Mouse (Mus musculus) spleen, adult 12 weeks (tissue): ENCODE results near the gene Actr2.
"Not testable (repeated sequence)": the region's sequence is repeated elsewhere in the genome, so short reads cannot be mapped to it uniquely, and the experiment has no call there.

Source experiments
- DNase-seq: peaks from one replicate; pipeline ENCODE4 v3.0.0; 2022; ENCODE audit warnings: low spot score

The Actr2 gene

DNA sequence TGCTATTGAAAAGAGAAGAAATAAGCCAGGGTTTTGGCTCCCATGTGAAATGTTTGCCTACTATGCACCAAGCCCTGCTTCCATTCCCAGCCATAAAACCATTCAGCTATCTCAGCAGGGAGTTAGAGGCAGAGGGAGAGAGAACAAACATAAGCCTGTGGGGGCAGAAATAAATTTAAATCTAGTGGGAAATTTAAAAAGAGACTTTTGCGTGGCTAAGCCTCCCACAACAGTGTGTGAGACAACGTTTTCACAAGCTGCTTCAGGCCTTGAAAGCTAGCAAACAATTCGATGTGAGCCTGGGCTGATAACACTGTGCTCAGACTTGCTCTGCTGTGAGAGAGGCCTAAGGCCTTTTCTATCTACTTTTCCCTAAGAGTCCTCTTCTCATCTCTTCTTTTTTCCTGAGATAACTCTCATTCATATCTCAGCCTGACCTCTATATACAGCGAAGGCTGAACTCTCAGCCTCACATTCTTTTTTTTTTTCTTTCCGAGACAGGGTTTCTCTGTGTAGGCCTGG lies 3.4 kb upstream of the Actr2 start:
- DNase-seq: no peak

DNA sequence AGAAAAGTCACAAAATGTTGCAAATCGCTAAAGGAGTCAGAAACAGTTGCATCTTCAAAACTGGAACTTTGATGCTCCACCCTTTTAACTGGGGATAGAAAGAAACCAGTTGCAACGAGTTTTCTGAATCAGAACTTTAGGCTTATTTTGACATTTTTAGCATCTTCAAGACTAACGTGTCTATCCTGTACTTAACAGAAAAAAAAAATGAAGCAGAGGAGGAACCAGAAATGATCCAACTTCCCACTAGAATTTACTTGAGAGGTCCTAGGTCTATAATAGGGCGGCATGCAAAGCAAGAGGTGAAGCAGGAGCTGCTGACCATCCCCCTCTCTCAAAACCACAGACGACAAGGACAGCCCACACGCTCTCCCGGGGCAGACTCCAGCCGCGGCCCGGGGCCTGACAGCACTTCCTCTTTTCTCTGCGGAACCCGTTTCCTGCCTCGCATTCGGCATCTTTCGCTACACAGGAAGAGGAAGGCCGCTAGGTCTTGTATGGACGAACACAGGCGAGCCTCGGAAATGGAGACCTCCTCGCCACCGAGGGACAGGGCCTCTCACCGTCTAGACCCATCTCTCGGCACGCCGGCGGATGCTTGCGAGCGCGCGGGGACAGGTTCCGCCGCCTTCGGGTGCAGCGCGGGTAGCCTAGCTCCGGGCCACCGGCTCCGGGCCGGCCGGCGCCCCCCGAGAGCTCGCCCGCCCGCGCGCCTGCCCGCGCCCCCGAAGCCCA lies 540 bp downstream of the Actr2 start:
- peak; percentile 75 for DNase-seq

- DNase-seq: no peak
These were observed 4.6 kb downstream of the Actr2 start for GRCm38 (mm10) chr11:20108151-20108550.

- no peak for DNase-seq
These were observed 5.0 kb downstream of the Actr2 start for GRCm38 (mm10) chr11:20107683-20108082.

GRCm38 (mm10) chr11:20106946-20107345 lies 5.8 kb downstream of the Actr2 start:
- no peak for DNase-seq

- DNase-seq: no peak
These were observed 8.8 kb downstream of the Actr2 start for GRCm38 (mm10) chr11:20103949-20104348.

GRCm38 (mm10) chr11:20086306-20086705 lies 26.4 kb downstream of the Actr2 start:
- DNase-seq: no peak

GRCm38 (mm10) chr11:20085635-20086034 lies 27.1 kb downstream of the Actr2 start:
- no peak for DNase-seq

DNA sequence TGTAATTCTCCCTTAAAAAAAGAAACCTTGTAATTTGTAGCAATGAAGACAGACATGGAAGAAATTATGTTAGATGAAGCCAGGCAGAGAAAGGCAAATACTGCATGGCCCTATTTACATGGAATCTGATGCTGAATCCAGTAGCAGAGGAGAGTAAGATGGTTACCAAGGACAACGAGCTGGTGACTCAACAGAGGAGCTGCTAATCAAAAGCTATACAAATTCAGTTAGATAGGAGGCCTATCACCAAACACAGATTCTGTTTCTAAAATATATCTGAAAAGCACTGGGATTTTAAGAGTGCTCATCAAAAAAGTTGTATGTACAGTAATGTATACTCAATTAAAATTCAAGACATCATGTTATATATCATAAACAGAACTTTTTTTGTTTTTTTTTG lies 37.3 kb downstream of the Actr2 start:
- no peak for DNase-seq

DNA sequence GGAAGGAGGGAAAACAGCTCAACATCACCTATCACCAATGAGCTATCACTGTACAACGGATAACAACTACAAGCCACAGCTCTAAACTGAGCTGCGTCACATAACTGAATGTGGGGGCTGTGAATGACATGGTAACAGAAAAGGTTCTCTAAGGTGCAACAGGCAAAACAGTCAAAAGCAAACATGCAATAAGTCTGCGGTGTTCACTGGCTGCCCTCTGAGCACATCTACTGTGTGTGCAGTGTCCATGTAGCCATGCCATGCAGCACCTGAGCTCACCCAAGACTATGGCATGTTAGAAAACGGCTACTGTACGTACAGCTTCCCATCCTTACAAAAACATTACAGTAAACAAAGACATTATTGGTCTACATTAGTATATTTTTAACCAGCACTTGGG lies 39.9 kb downstream of the Actr2 start:
- no peak for DNase-seq

- no peak for DNase-seq
These were observed 40.5 kb downstream of the Actr2 start for GRCm38 (mm10) chr11:20072174-20072573.

GRCm38 (mm10) chr11:20068346-20069004 lies 44.2 kb downstream of the Actr2 start:
- DNase-seq: no peak

DNA sequence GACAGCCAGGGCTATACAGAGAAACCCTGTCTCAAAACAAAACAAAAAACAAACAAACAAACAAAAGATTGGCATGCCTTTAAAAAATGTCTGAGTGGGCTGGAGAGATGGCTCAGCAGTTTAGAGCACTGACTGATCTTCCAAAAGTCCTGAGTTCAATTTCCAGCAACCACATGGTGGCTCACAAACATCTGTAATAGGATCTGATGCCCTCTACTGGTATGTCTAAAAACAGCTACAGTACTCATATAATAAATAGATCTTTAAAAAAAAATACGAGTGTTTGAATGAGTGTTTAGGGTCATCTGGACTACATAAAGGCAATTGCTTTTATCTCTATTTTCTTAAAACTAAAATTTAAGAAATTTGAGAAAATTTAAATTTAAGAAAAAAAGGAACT lies 45.2 kb downstream of the Actr2 start:
- no peak for DNase-seq

DNA sequence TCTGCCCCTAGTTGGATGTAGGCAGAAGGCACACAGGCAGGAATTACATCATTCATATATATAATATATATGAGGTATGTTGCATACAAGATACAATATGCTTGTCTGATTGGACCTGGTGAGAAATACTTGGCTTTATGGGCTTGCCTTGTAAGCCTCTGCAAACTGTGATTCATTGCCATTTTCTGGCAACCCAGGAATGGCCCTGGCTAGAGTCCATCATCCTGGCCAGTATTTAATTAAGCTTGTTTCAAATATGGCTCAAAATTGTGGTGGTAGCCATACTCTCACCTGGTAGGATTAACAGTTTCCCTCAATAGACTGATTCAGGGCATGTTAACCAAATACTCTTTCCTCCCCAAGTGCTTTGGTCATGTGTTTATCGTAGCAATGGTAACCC lies 46.6 kb downstream of the Actr2 start:
- no peak for DNase-seq

- no peak for DNase-seq
These were observed 47.8 kb downstream of the Actr2 start for GRCm38 (mm10) chr11:20064926-20065325.

DNA sequence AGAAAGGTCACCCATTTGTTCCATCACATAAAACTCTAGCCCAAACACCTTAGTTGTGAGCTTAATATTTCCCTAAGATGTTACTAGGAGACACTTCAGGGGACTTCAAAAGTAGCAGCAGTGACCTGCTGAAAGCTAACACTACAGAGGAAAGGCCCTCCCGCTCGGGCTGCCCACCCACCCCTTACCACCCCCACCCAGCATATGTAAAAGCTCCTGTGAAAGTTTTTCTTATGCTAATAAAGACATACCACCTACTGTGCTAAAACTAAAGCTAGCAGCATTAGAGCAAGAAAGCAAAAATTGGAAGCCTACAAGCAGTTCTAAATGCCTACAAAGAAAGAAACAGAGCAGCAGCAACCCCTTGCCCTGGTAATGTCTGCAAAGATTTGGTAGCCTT lies 48.6 kb downstream of the Actr2 start:
- DNase-seq: not testable (repeated sequence)

DNA sequence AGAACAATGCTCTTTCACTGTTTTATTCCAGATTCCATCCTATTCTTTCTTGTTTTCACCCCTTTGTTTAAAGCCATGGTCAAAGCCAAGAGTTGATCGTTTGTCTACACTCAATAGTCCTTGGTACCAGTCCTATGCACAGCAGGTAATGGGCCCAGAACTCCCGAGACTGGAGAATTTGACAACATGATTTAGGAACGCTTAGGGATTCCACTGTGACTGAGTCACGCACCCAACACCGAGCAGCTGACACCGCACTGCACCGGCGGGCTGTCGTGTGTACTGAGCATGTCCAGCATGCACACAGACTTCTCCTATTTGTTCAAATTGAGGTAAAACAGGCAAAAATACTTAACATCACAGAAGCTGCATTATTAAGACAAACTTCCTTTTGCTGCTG lies 49.9 kb downstream of the Actr2 start:
- not testable (repeated sequence) for DNase-seq

GRCm38 (mm10) chr11:20059736-20060135 lies 53.0 kb downstream of the Actr2 start:
- no peak for DNase-seq

GRCm38 (mm10) chr11:20057429-20057828 lies 55.3 kb downstream of the Actr2 start:
- DNase-seq: no peak

DNA sequence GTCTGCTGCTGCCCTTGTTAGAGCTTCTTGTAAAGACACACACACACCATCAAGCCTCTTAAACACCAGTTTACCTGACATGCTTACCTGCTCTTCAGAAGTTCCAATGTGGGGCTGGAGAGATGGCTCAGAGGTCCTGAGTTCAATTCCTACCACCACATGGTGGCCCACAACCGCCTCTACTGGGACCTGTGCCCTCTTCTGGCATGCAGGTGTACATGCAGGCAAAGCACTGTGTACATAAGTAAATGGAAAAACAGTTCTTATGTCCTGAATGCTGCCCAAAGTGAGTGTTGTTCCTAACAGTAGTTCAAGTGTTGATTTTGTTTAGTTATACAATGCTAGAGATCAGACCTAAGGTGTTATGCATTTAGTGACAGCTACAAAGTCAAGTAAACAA lies 56.5 kb downstream of the Actr2 start:
- no peak for DNase-seq

GRCm38 (mm10) chr11:20054617-20055016 lies 58.1 kb downstream of the Actr2 start:
- no peak for DNase-seq

DNA sequence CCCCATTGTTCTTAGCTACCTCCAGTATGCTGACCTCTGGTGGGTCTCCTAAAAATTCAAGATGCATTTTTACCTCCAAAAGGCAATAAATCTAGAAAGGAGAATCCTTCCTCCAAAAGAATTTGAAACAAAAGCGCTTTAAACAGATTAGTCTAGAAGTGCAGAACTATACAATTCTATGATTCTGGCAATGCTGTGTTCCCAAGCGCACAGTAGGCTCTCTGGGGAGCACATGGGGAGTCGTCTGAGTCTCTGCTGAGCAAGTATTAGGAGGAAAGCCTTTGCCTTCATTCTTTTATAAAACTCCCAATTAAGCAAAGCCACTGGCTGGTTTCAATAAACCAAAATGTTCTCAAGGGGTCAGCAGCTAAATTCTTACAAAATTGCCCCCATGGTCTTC lies 58.8 kb downstream of the Actr2 start:
- no peak for DNase-seq

DNA sequence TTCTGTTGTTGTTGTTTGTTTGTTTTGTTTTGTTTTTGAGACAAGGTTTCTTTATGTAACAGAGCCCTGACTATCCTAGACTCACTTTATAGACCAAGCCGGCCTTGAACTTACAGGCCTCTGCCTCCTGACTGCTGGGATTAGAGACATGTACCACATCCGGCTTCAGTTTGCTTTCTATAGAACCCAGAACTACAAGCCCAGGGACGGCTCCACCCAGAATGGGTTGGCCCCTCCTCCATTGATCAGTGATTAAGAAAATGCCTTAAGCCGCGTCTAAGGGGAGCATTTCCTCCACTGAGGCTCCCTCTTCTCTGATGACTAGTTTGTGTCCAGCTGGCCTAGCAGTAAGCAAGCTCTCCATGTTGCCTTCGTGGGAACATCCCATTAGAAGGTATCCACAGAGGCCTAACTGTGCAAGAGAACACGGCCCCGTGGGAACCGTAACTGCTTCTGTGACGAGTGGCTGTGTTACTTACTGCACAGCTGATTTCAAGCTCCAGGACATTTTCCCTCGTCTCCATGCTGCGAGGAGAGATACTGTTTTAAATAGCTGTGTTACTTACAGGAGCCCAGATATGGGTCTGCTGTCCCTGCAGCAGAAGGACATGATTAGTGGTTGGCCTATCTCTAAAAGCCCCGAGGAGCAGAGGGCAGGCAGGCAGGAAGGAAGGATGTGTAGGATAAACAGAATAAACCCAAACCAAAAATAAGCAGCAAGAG lies 59.7 kb downstream of the Actr2 start:
- no peak for DNase-seq
